Mouse (Mus musculus): Measurements from ENCODE around the gene Foxj1. TPM values are rescaled to one million over a fixed set of nuclear protein-coding genes. Genes with fewer than 3 reads are reported as not detected.
A peak's percentile ranks its signal among the peaks of the same experiment; 100 is the strongest.
"Not testable (repeated sequence)": the region's sequence is repeated elsewhere in the genome, so short reads cannot be mapped to it uniquely, and the experiment has no call there.

Foxj1 gene
- polyA plus RNA-seq, 1 experiment from 2014 or later, result 1.3 TPM

DNA sequence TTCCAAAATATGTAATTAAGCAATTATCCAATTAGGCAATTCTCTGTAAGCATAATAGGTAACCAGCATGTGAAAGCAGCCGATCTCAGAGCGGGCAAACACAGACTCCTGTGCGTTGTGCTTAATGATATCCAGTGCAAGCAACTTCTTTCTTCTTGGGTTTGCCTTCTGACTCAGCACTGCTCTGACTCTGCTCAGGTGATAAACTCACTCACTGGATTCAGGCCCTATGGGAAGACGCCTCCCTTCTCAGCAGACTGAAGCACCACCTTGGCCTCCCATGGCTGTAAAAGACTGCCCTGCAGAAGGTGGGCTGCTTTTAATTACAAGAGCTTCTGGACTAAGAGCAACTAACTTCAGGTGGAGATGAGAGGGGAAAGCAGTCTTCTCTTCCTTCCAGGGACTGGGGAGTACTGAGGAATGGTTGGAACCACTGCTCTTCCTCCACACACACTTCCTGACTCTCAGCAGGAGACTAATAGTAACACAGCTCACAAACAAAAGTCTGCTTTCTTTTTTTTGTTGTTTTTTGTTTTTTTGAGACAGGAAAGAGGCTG lies 36.8 kb upstream of the Foxj1 start:
- no peak overlapping the region for H3K4me3 ChIP-seq (ENCODE audit: low read depth, low read length)
- DNase-seq (no peak), ATAC-seq (ENCODE audit: insufficient read depth) (no peak)
- WGBS, result 85% methylated on average over 4 of the region's 4 CpGs
- no peak overlapping the region for H3K27ac ChIP-seq (ENCODE audit: low read depth)
- H3K4me2 ChIP-seq, result no peak overlapping the region
- no peak for TF ChIP-seq CTCF (IDR thresholded peaks at IDR 0.05; ENCODE audit: low read depth)
- H3K9ac ChIP-seq, result no peak overlapping the region
- no peaks in the 10 kb centered on the region for H3K27me3 ChIP-seq (ENCODE audit: insufficient read depth, low read length)
- no peaks in the 10 kb centered on the region for H3K9me3 ChIP-seq (ENCODE audit: low read depth, low read length)
- H3K4me1 ChIP-seq (ENCODE audit: insufficient read depth), result no peaks in the 10 kb centered on the region
- H3K36me3 ChIP-seq (ENCODE audit: insufficient read depth), result no peaks in the 10 kb centered on the region

DNA sequence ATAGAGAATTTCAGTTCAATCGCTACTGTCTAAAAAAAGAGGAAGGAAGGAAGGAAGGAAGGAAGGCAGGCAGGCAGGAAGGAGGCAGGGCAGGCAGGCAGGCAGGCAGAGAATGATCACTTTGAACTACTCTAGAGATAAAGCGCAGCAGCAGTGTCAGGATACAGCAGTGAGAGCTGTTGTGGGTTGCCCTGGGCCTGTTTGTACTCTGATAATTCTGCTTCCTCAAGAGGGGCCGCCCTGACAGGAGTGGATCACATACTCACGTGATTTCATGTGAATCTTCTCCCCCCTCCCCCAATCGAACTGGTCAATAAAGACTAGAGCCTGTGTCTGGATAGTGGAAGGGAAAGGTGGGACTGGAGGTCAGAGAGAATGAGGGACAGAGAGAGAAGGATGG lies 34.4 kb upstream of the Foxj1 start:
- H3K27ac ChIP-seq (ENCODE audit: low read depth), result peak overlapping the region; percentile 54
- TF ChIP-seq CTCF (IDR thresholded peaks at IDR 0.05; ENCODE audit: low read depth), result no peak

DNA sequence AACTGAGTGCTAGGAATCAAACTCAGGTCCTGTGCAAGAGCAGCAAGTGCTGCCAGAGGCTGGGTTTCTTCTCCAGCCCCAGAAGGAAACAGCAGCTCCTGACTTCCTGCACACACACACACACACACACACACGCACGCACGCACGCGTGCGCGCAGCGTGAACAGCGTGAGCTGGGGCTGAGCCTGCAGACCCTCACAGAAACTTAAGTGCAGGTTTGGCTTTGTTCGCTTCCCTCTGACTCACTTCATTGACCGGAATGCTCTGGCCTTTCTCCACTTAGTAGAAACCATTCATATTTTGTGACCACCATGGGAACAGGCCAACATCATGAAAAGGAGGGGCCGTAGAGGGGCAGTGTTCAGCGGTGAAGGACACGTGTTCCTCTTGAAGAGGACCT lies 33.9 kb upstream of the Foxj1 start:
- Histone ChIP-seq H3K4me2 (no peak overlapping the region), H3K9ac (no peak overlapping the region), H3K4me3 (ENCODE audit: low read depth, low read length) (no peak overlapping the region), H3K9me3 (ENCODE audit: low read depth, low read length) (no peaks in the 10 kb centered on the region), H3K4me1 (ENCODE audit: insufficient read depth) (no peaks in the 10 kb centered on the region), H3K36me3 (ENCODE audit: insufficient read depth) (no peaks in the 10 kb centered on the region), H3K27me3 (ENCODE audit: insufficient read depth, low read length) (no peaks in the 10 kb centered on the region), H3K27ac (ENCODE audit: low read depth) (no peak overlapping the region)
- TF ChIP-seq CTCF (IDR thresholded peaks at IDR 0.05; ENCODE audit: low read depth), result no peak
- ATAC-seq (ENCODE audit: insufficient read depth) (no peak), DNase-seq (no peak)
- 88% methylated on average over 14 of the region's 14 CpGs for WGBS

More for the DNA sequence above, 34.4 kb upstream of the Foxj1 start:
- H3K36me3 ChIP-seq (ENCODE audit: insufficient read depth), result no peaks in the 10 kb centered on the region
- WGBS, result 38% methylated on average over 5 of the region's 5 CpGs
- no peak for ATAC-seq (ENCODE audit: insufficient read depth)
- DNase-seq, result no peak
- no peak overlapping the region for H3K4me2 ChIP-seq
- H3K4me1 ChIP-seq (ENCODE audit: insufficient read depth), result no peaks in the 10 kb centered on the region
- no peak overlapping the region for H3K9ac ChIP-seq
- no peaks in the 10 kb centered on the region for H3K9me3 ChIP-seq (ENCODE audit: low read depth, low read length)
- no peaks in the 10 kb centered on the region for H3K27me3 ChIP-seq (ENCODE audit: insufficient read depth, low read length)
- H3K4me3 ChIP-seq (ENCODE audit: low read depth, low read length), result no peak overlapping the region

DNA sequence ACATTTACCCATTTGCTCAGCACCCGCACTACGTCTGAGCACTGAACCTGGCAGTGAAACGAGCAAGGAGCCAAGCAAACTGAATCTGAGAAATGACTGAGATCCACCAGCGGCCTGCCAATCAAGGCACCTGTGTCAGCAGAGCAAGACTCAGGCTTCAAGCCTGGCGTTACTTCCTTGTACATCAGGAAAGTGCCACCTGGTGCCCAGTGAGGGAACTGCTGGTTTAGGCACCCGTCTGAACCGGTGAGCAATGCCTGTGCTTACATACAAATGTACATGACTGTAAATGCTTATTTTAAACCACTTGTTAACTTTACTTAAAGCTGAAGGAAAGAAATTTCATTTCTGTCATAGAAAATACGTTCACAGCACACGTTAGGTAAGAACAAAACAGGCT lies 32.9 kb upstream of the Foxj1 start:
- H3K4me3 ChIP-seq (ENCODE audit: low read depth, low read length), result no peak overlapping the region
- DNase-seq (peak; percentile 93), ATAC-seq (ENCODE audit: insufficient read depth) (no peak)
- H3K27ac ChIP-seq (ENCODE audit: low read depth), result no peak overlapping the region
- peak; percentile 92 for TF ChIP-seq CTCF (IDR thresholded peaks at IDR 0.05; ENCODE audit: low read depth)
- no peak overlapping the region for H3K4me2 ChIP-seq
- no peaks in the 10 kb centered on the region for H3K36me3 ChIP-seq (ENCODE audit: insufficient read depth)
- no peaks in the 10 kb centered on the region for H3K27me3 ChIP-seq (ENCODE audit: insufficient read depth, low read length)
- no peak overlapping the region for H3K9ac ChIP-seq
- H3K9me3 ChIP-seq (ENCODE audit: low read depth, low read length), result no peaks in the 10 kb centered on the region
- no peaks in the 10 kb centered on the region for H3K4me1 ChIP-seq (ENCODE audit: insufficient read depth)
- WGBS, result 26% methylated on average over 9 of the region's 9 CpGs

DNA sequence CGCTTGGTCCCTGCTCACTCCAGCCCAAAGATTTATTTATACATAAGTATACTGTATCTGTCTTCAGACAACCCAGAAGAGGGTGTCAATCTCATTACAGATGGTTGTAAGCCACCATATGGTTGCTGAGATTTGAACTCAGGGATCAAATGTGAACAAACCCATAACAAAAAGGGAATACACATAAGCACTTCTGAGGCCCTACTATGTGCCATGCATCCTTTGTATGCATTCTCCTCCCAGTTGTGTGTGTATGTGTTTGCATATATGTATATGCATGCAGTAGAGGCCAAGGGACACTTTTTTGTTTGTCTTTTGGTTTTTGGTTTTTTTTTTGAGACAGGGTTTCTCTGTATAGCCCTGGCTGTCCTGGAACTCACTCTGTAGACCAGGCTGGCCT lies 31.4 kb upstream of the Foxj1 start:
- no peak overlapping the region for H3K4me3 ChIP-seq (ENCODE audit: low read depth, low read length)
- H3K27me3 ChIP-seq (ENCODE audit: insufficient read depth, low read length), result no peaks in the 10 kb centered on the region
- H3K9me3 ChIP-seq (ENCODE audit: low read depth, low read length), result no peaks in the 10 kb centered on the region
- H3K36me3 ChIP-seq (ENCODE audit: insufficient read depth), result no peaks in the 10 kb centered on the region
- no peak for DNase-seq
- H3K4me2 ChIP-seq, result no peak overlapping the region
- ATAC-seq (ENCODE audit: insufficient read depth), result no peak
- no peak overlapping the region for H3K27ac ChIP-seq (ENCODE audit: low read depth)
- H3K9ac ChIP-seq, result no peak overlapping the region
- TF ChIP-seq CTCF (IDR thresholded peaks at IDR 0.05; ENCODE audit: low read depth), result no peak
- no peaks in the 10 kb centered on the region for H3K4me1 ChIP-seq (ENCODE audit: insufficient read depth)
- WGBS, result 73% methylated on average over 1 of the region's 1 CpGs

DNA sequence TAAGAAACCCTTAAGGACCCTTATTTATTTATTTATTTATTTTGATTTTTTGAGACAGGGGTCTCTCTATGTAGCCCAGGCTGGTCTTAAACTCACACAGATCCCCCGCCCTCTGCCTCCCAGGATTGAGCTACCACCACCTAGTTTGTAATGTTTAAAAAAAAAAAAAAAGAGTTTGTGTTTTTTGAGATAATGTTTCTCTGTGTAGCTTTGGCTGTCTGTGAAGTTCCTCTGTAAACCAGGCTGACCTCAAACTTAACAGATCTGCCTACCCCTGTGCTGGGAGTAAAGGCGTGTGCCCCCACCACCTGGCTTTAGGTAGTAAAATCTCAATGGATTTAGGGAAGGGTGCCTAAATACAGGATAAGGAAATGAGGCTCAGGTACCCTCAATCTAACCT lies 30.9 kb upstream of the Foxj1 start:
- TF ChIP-seq CTCF (IDR thresholded peaks at IDR 0.05; ENCODE audit: low read depth), result no peak
- Histone ChIP-seq H3K36me3 (ENCODE audit: insufficient read depth) (no peaks in the 10 kb centered on the region), H3K4me3 (ENCODE audit: low read depth, low read length) (no peak overlapping the region), H3K9ac (no peak overlapping the region), H3K4me1 (ENCODE audit: insufficient read depth) (no peaks in the 10 kb centered on the region), H3K27me3 (ENCODE audit: insufficient read depth, low read length) (no peaks in the 10 kb centered on the region), H3K9me3 (ENCODE audit: low read depth, low read length) (no peaks in the 10 kb centered on the region), H3K27ac (ENCODE audit: low read depth) (no peak overlapping the region), H3K4me2 (no peak overlapping the region)
- no peak for DNase-seq
- WGBS, result 80% methylated on average over 2 of the region's 2 CpGs
- no peak for ATAC-seq (ENCODE audit: insufficient read depth)

DNA sequence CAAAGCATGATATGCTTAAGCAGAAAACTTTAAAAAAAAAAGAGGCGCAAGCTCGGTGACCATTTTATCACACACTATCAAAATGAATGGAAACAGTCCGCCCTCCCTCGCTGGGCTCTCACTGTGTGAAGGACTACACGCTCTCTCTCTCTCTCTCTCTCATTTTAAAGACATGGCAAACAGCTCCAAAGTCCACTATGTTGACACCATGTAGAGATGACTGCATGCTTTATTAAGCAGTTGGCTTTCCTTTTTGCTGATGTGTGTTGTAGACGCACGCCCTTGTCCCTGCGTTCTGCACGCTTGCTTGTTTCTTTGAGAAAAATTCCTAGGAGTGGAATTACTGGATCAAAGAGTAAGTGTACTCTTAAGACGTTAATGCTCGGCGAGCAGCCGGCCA lies 30.2 kb upstream of the Foxj1 start:
- Histone ChIP-seq H3K27me3 (ENCODE audit: insufficient read depth, low read length) (no peaks in the 10 kb centered on the region), H3K9ac (no peak overlapping the region), H3K27ac (ENCODE audit: low read depth) (no peak overlapping the region), H3K9me3 (ENCODE audit: low read depth, low read length) (no peaks in the 10 kb centered on the region), H3K36me3 (ENCODE audit: insufficient read depth) (no peaks in the 10 kb centered on the region), H3K4me1 (ENCODE audit: insufficient read depth) (no peaks in the 10 kb centered on the region), H3K4me2 (no peak overlapping the region), H3K4me3 (ENCODE audit: low read depth, low read length) (no peak overlapping the region)
- 59% methylated on average over 13 of the region's 13 CpGs for whole genome bisulfite sequencing
- ATAC-seq (ENCODE audit: insufficient read depth) (no peak), DNase-seq (no peak)
- no peak for TF ChIP-seq CTCF (IDR thresholded peaks at IDR 0.05; ENCODE audit: low read depth)

DNA sequence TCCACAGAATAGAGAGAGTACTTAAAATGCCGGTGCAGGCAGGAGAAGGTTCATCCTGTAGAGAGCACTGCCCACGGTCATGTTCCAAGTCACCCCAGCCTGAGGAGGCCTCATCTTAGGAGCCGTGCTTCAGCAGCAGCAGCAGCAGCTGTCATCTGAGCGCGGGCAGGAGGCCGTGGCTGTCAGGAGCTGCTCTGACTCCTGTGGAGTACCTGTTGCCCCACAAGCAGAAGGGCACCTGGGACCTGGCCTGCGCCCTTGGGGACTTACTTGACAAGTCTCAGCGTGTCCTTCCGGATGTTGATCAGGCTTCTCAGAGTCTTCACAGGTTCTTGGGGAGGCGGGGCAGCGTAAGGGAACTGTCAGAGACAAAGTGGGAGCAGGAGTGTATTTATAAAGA lies 26.8 kb upstream of the Foxj1 start:
- TF ChIP-seq CTCF (IDR thresholded peaks at IDR 0.05; ENCODE audit: low read depth), result no peak
- WGBS, result 56% methylated on average over 11 of the region's 11 CpGs
- H3K4me1 ChIP-seq (ENCODE audit: insufficient read depth), result no peaks in the 10 kb centered on the region
- no peaks in the 10 kb centered on the region for H3K27me3 ChIP-seq (ENCODE audit: insufficient read depth, low read length)
- H3K36me3 ChIP-seq (ENCODE audit: insufficient read depth), result peaks cover 10% of the 10 kb centered on the region
- H3K4me3 ChIP-seq (ENCODE audit: low read depth, low read length), result no peak overlapping the region
- ATAC-seq (ENCODE audit: insufficient read depth), result no peak
- H3K9ac ChIP-seq, result no peak overlapping the region
- H3K9me3 ChIP-seq (ENCODE audit: low read depth, low read length), result no peaks in the 10 kb centered on the region
- H3K4me2 ChIP-seq, result no peak overlapping the region
- H3K27ac ChIP-seq (ENCODE audit: low read depth), result no peak overlapping the region
- no peak for DNase-seq

DNA sequence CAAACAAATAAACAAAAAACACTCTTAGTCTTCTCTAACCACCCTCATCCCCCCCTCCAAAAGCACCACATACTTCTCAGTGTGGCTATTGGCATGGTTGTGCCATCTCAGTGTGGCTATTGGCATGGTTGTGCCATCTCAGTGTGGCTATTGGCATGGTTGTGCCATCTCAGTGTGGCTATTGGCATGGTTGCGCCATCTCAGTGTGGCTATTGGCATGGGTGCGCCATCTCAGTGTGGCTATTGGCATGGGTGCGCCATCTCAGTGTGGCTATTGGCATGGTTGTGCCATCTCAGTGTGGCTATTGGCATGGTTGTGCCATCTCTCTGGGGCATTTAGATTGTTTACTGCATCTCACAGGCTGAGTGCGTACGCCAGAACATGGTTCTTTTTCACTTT lies 25.7 kb upstream of the Foxj1 start:
- not testable (repeated sequence) for H3K27ac ChIP-seq (ENCODE audit: low read depth); H3K27me3 ChIP-seq (ENCODE audit: insufficient read depth, low read length); H3K4me1 ChIP-seq (ENCODE audit: insufficient read depth); H3K9me3 ChIP-seq (ENCODE audit: low read depth, low read length); H3K4me2 ChIP-seq; ATAC-seq (ENCODE audit: insufficient read depth); DNase-seq; H3K9ac ChIP-seq; H3K4me3 ChIP-seq (ENCODE audit: low read depth, low read length)
- WGBS, result 98% methylated on average over 5 of the region's 5 CpGs
- H3K36me3 ChIP-seq (ENCODE audit: insufficient read depth), result peaks cover 11% of the 10 kb centered on the region
